Mouse (Mus musculus) E14TG2a.4 (cell line): ENCODE measurements around the gene Asxl1.
A peak's percentile ranks its signal among the peaks of the same experiment; 100 is the strongest.

ENCODE experiments used
- H3K27me3 ChIP-seq: 2 replicates; pipeline ENCODE4 v1.6.1; 2014; ENCODE audit warnings: low read length, control low read depth; ENCODE audit not compliant: insufficient read depth
- H3K36me3 ChIP-seq: 2 replicates; pipeline ENCODE4 v1.6.1; 2014; ENCODE audit warnings: low read length, control low read depth; ENCODE audit not compliant: insufficient read depth
- H3K4me1 ChIP-seq: replicated peaks from 2 replicates; pipeline ENCODE4 v1.6.1; 2014; ENCODE audit warnings: low read depth, low read length, control low read depth
- H3K4me3 ChIP-seq: replicated peaks from 2 replicates; pipeline ENCODE4 v1.5.1; 2014; ENCODE audit warnings: mild to moderate bottlenecking, low read length
- H3K9me3 ChIP-seq: 2 replicates; pipeline ENCODE4 v1.6.1; 2014; ENCODE audit warnings: low read length, control low read depth
- CTCF ChIP-seq: conservative IDR thresholded peaks from 2 replicates; pipeline ENCODE4 v1.5.1; 2014; ENCODE audit warnings: low read length
- NANOG ChIP-seq: IDR thresholded peaks from 2 replicates; pipeline ENCODE4 v1.6.1; 2014; ENCODE audit warnings: borderline replicate concordance, low read length, mixed read lengths
- POU5F1 ChIP-seq: IDR thresholded peaks from 2 replicates; pipeline ENCODE4 v1.6.1; 2014; ENCODE audit warnings: low read length, borderline replicate concordance

The Asxl1 gene

DNA sequence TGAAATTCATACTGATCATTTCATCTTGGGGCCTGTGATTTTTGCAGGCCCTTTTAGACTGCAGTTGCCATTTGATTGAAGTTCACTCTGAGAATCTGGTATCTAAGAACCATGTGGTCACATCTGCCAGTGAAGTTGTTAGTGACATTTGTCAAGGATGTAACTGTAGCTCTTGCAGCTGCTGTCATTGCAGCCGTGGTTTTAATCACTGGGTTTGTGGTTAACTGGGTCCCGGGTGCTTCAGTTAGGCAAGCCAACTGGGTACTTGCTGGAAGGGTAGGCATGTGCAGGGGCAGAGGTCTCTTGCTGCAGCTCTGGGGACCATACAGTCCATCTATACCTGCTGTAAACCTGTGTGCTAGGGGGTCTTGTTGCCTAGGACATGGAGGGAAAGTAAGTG, 9.5 kb upstream of the Asxl1 start:
- Histone ChIP-seq H3K4me3 (no peak overlapping the region), H3K27me3 (no peaks in the 10 kb centered on the region), H3K4me1 (peaks cover 20% of the 10 kb centered on the region), H3K9me3 (no peaks in the 10 kb centered on the region), H3K36me3 (peaks cover 19% of the 10 kb centered on the region)
- no peak for TF ChIP-seq NANOG
- TF ChIP-seq POU5F1, result no peak
- no peak for TF ChIP-seq CTCF

DNA sequence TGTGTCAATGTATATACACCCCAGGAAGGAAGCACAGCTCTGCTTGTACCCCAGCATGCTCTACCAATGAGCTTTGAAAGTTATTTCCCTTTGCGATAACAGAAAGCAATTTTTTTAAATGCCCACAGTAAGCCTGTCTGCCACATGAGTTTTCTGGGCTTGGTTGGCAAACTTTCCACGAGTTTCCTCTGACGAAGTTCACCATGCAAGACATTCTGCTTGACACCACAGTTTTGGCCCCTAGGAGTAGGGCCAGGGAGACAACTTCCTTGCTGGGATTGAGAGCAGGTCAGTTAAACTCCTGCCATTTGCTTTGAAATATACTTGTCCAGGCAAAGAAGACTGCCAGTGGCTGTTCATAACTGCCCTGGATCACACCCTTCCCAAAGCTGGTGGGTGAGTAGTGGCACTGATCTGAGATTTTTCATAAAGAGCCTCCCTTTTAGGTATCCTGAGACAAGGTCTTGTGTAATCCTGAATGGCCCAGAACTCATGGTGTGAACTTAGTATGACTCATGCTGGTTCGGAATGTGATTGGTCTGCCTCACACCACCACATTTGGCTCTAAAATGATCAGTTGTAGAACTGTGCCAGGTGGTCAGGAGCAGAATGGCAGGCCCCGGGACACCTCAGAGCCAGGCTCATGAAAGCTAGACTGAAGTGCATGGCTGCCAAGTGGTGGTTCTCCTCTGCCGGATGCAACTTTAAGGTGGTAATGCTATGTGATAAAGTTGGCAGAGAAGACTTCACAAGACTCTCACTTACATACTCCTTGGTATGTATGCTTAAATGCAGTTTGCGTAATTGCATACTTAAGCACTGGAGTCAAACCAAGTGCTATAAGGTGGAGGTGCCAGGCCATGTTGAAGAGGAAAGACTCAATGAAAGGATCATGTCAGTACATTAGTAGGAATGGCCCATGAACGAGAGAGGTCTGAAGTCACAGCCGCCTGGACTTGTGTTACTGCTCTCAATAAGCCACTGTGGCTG, 7.0 kb upstream of the Asxl1 start:
- no peaks in the 10 kb centered on the region for H3K27me3 ChIP-seq
- H3K9me3 ChIP-seq, result no peaks in the 10 kb centered on the region
- H3K36me3 ChIP-seq, result peaks cover 3% of the 10 kb centered on the region; the same call in 1 of the 2 replicates
- peaks cover 25% of the 10 kb centered on the region for H3K4me1 ChIP-seq
- TF ChIP-seq POU5F1 (no peak), NANOG (no peak), CTCF (no peak)
- no peak overlapping the region for H3K4me3 ChIP-seq

DNA sequence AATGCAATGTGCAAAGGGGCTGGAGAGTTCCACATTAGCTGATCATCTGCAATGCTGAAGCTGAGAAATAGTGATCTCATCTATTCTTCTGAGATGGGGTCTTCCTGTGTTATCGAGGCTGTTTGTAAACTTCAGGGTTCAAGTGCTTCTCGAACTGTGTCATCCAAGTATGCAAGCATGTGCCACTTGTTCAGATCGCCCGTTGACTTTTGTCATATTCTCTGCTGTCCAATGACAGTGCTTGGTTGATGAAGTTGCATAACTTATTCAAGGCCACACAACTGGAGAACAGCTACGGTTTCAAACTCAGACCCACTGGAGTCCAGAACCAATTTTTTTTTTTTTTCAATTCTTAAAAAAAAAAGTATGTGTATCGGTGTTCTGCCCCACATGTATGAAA, 3.5 kb upstream of the Asxl1 start:
- Histone ChIP-seq H3K4me1 (peaks cover 35% of the 10 kb centered on the region), H3K36me3 (peaks cover 8% of the 10 kb centered on the region; the same call in 1 of the 2 replicates), H3K4me3 (no peak overlapping the region), H3K9me3 (no peaks in the 10 kb centered on the region), H3K27me3 (no peaks in the 10 kb centered on the region)
- no peak for TF ChIP-seq NANOG
- TF ChIP-seq CTCF, result no peak
- TF ChIP-seq POU5F1, result no peak

DNA sequence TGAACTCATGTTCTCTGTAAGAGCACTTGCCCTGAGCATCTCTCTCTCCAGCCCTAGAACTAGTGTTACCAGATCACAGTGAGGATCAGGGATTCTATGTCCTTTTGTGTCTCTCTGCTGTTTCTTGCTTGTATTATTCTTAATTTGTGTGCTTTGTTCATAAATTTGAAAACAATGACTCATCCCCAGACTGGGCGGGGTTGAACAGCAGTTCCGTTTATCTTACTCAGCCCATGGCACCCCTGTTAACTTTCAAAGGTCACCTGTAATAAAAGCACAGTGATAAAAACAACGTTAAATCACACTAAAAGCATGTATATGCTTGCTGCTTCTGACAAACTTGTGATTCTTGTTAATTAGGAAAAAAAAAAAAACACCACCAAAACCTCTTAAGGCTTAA, 3.0 kb upstream of the Asxl1 start:
- Histone ChIP-seq H3K36me3 (peaks cover 10% of the 10 kb centered on the region), H3K4me3 (no peak overlapping the region), H3K27me3 (no peaks in the 10 kb centered on the region), H3K9me3 (no peaks in the 10 kb centered on the region), H3K4me1 (peaks cover 34% of the 10 kb centered on the region)
- TF ChIP-seq POU5F1, result no peak
- TF ChIP-seq CTCF, result no peak
- TF ChIP-seq NANOG, result no peak

DNA sequence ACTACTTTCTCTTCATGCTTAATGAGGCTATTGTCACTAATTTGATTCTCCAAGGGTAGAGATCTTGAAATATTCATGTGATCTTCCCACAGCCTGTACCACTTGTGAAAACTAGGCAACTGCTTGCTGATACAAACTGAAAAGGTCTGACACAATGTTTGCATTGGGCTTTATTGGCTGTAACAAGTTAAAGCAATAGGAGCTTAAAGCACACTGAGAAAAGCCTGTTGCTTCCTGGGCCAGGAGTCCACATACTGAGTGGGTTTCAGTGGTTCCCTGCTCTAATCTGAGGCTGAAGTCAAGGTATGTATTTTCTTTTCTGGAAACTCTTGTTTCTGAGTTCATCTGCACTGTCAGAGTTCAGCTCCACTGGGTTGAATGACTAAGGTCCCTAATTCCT, 2.4 kb upstream of the Asxl1 start:
- Histone ChIP-seq H3K4me1 (peaks cover 34% of the 10 kb centered on the region), H3K36me3 (peaks cover 16% of the 10 kb centered on the region), H3K9me3 (no peaks in the 10 kb centered on the region), H3K27me3 (no peaks in the 10 kb centered on the region), H3K4me3 (no peak overlapping the region)
- TF ChIP-seq POU5F1, result no peak
- TF ChIP-seq CTCF, result no peak
- no peak for TF ChIP-seq NANOG

DNA sequence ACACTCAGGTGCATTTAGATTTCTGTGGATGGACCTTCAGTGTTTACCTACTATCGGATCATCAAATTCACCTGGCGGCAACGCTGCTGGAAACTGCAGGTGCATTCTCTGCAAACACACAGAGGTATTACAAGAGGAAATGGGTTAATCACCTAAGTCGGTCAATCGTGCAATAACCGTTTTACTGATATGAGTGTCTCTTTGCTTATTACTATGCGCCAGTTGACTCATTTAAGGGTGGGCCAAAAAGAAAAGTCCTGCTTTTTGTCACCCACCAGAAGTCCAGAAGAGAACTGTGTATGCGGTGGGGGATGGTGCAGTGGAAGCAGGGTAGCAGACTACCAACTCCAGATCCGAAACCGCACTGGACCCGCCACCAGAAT, 567 bp upstream of the Asxl1 start:
- TF ChIP-seq POU5F1, result no peak
- TF ChIP-seq CTCF, result no peak
- TF ChIP-seq NANOG, result no peak
- Histone ChIP-seq H3K4me1 (peaks cover 52% of the 10 kb centered on the region), H3K9me3 (no peaks in the 10 kb centered on the region), H3K4me3 (peak overlapping the region; percentile 80), H3K27me3 (no peaks in the 10 kb centered on the region), H3K36me3 (peaks cover 31% of the 10 kb centered on the region)

DNA sequence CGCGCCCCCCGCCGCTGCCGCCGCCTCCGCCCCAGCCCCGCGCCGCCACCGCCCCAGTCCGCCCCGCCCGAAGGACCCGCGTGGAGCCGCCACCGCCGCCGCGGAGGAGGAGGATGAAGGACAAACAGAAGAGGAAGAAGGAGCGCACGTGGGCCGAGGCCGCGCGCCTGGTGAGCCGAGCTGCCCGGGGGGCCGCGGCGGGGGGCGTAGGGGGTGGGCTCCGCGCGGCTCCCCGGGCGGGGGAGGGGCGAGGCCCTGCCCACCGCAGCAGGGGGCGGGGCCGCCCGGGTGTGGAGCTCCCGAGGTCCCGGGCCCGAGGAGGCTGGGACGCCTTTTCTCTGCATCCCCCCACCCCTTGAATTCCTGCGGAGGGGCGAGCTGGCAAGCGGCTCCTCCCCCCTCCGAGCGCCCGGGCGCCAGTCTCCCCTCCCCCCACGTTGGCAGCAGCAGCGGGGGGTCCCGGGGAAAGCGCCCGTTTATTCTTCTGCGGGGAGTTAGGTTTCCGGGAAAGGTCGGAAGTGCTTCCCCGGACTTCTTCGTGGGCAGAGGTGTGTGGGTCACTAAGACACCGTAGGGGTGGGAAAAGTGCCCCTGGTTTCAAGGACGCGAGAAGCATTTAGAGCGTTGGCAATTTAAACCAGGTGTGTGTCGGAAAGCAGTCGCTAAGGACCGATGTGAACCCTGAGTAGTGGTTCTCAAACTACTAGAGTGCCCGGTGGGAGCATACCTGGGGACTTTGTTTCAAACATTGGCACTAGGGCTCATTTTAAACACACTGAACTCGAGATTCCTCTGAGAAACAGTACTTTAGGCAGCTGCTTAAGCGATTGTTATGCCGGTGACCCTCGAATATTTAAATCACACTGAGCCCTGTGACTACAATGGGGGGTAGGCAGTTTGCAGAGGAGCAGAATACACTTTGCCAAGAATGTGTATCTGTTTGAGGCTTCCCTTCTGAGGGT, 873 bp downstream of the Asxl1 start:
- Histone ChIP-seq H3K27me3 (no peaks in the 10 kb centered on the region), H3K4me1 (peaks cover 67% of the 10 kb centered on the region), H3K9me3 (no peaks in the 10 kb centered on the region), H3K36me3 (peaks cover 45% of the 10 kb centered on the region), H3K4me3 (peak overlapping the region; percentile 91)
- no peak; the same call in 1 of the 2 replicates for TF ChIP-seq POU5F1
- no peak; the same call in 1 of the 2 replicates for TF ChIP-seq NANOG
- no peak for TF ChIP-seq CTCF

DNA sequence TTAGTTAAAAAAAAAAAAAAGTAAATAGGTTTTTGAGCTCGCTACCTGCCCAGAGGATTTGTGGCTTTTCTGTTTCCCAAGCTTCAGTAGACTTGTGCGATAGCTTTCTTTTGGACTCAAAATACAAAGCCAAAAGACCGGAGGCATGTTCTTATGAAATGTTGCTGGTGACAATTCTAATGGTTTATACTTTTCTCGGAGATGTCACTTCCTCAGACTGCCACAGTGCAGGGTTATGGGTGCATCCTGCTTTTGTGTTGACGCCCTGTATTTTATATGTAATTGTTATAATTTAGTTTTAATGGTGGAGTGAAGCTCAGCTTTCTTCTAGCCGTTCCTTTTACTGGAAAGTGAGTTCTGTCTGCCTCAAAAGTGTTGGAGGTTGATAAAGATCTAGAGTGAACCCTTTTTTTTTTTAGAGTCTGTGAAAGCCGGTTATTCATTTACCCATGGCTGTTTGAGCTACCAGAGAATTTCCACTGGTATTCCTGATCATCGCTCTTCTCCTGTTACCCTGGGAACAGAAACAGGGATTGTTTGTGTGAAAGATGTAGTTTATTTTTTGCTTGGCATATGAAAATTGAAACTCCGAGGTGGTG, 1.7 kb downstream of the Asxl1 start:
- Histone ChIP-seq H3K4me3 (peak overlapping the region; percentile 91), H3K4me1 (peaks cover 74% of the 10 kb centered on the region), H3K27me3 (no peaks in the 10 kb centered on the region), H3K9me3 (no peaks in the 10 kb centered on the region), H3K36me3 (peaks cover 53% of the 10 kb centered on the region)
- TF ChIP-seq CTCF (no peak), POU5F1 (no peak), NANOG (no peak)
